Mouse (Mus musculus) heart, adult 2 months (tissue): ENCODE data around the gene Ccdc169.

Experiments
- CTCF ChIP-seq: fragments of 200-600 bp; IDR thresholded peaks from 2 replicates; pipeline ENCODE4 v1.8.1; 2022; ENCODE audit warnings: antibody characterized with exemption, mild to moderate bottlenecking, moderate library complexity
- EP300 ChIP-seq: fragments of 200-500 bp; IDR thresholded peaks from 2 replicates; pipeline ENCODE4 v1.6.1; 2011; ENCODE audit warnings: low read depth, low read length, control low read depth; ENCODE audit not compliant: insufficient read depth
- POLR2A ChIP-seq: fragments of 200-500 bp; IDR thresholded peaks from 2 replicates; pipeline ENCODE4 v1.6.1; 2011; ENCODE audit warnings: mild to moderate bottlenecking, low read depth, low read length, control low read depth; ENCODE audit not compliant: insufficient read depth

DNA sequence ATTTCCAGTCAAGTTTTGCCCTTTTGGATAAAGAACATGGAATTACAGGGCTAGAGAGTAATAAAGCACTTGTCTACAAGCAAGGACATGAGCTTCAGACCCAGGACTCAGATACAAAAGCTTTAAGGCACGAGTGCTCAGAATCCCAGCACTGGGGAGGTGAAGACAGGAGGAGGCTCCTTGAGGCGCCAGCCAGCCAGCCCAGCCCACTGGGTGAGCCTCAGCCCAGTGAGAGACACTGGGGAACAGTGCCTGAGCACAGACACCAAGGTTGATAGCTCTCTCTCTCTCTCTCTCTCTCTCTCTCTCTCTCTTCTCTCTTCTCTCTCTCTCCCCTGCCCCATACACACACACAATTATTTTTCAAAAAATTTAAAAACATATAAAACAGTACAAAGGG is 56.2 kb downstream of the Ccdc169 start:
- TF ChIP-seq CTCF (no peak), POLR2A (no peak), EP300 (no peak)
